Mouse (Mus musculus) spleen, adult 2 months (tissue): ENCODE data around the gene Adcy1.

Experiments used
- CTCF ChIP-seq: fragments of 200-500 bp; IDR thresholded peaks from 2 replicates; pipeline ENCODE4 v1.5.1; 2011; ENCODE audit warnings: mild to moderate bottlenecking, inconsistent platforms; ENCODE audit not compliant: insufficient read depth, insufficient read length, insufficient replicate concordance; ENCODE audit errors: extremely low read depth
- POLR2A ChIP-seq: fragments of 200-500 bp; IDR thresholded peaks from 2 replicates; pipeline ENCODE4 v1.6.1; 2011; ENCODE audit warnings: low read depth, low read length, inconsistent platforms

- TF ChIP-seq CTCF (no peak; the same call in 1 of the 2 replicates), POLR2A (no peak)
Observed at GRCm38 (mm10) chr11:7161502-7162174, 98.3 kb downstream of the Adcy1 start.
